Mouse (Mus musculus): ENCODE data around the gene Snapc4. TPM values are rescaled to one million over a fixed set of nuclear protein-coding genes. Genes with fewer than 3 reads are reported as not detected.
A peak's percentile ranks its signal among the peaks of the same experiment; 100 is the strongest.
"Not testable (repeated sequence)": the region's sequence is repeated elsewhere in the genome, so short reads cannot be mapped to it uniquely, and the experiment has no call there.

Snapc4 gene
- polyA plus RNA-seq, 1 experiment from 2014 or later = 29.3 TPM

- 86% methylated on average over 3 of the region's 3 CpGs for WGBS
- no peak for ATAC-seq (ENCODE audit: low FRiP score)
- Histone ChIP-seq H3K4me2 (replicated peaks) (no peak overlapping the region; the same call in 1 of the 2 replicates), H3K36me3 (replicated peaks; ENCODE audit: control insufficient read depth, insufficient read depth) (peaks cover 77% of the 10 kb centered on the region), H3K9ac (no peak overlapping the region), H3K4me3 (replicated peaks; ENCODE audit: low read length) (no peak overlapping the region), H3K9me3 (ENCODE audit: control insufficient read depth, low read length) (no peaks in the 10 kb centered on the region), H3K27me3 (ENCODE audit: control insufficient read depth, insufficient read depth, low read length) (no peaks in the 10 kb centered on the region), H3K27ac (no peak overlapping the region), H3K4me1 (replicated peaks; ENCODE audit: control insufficient read depth, insufficient read depth, low read length) (peaks cover 23% of the 10 kb centered on the region)
- DNase-seq (ENCODE audit: low spot score) = no peak
Observed at GRCm38 (mm10) chr2:26390954-26391353, 10.5 kb upstream of the Snapc4 start.

- ATAC-seq (ENCODE audit: low FRiP score) (peak; percentile 92), DNase-seq (ENCODE audit: low spot score) (peak; percentile 90)
- Histone ChIP-seq H3K27me3 (ENCODE audit: control insufficient read depth, insufficient read depth, low read length) (no peaks in the 10 kb centered on the region), H3K4me1 (replicated peaks; ENCODE audit: control insufficient read depth, insufficient read depth, low read length) (peaks cover 23% of the 10 kb centered on the region), H3K9ac (peak within 1 kb of the TSS; percentile 96), H3K36me3 (replicated peaks; ENCODE audit: control insufficient read depth, insufficient read depth) (peaks cover 77% of the 10 kb centered on the region), H3K27ac (peak within 1 kb of the TSS; percentile 75), H3K4me2 (replicated peaks) (peak within 1 kb of the TSS; percentile 96), H3K4me3 (replicated peaks; ENCODE audit: low read length) (peak within 1 kb of the TSS; percentile 98), H3K9me3 (ENCODE audit: control insufficient read depth, low read length) (no peaks in the 10 kb centered on the region)
- under 1% methylated on average over 60 of the region's 60 CpGs for WGBS
Observed at GRCm38 (mm10) chr2:26389154-26389690, 8.8 kb upstream of the Snapc4 start, which contains the start of the genes Entr1 and Pmpca. Gene Entr1, minus strand, starts transcription at chr2:26389316. Gene Pmpca, plus strand, starts transcription at chr2:26389339.

- peak overlapping the region; percentile 96 for H3K9ac ChIP-seq
- H3K36me3 ChIP-seq (replicated peaks; ENCODE audit: control insufficient read depth, insufficient read depth) = peaks cover 77% of the 10 kb centered on the region
- peak overlapping the region; percentile 98 for H3K4me3 ChIP-seq (replicated peaks; ENCODE audit: low read length)
- H3K27me3 ChIP-seq (ENCODE audit: control insufficient read depth, insufficient read depth, low read length) = no peaks in the 10 kb centered on the region
- ATAC-seq (ENCODE audit: low FRiP score) = peak; percentile 54
- H3K9me3 ChIP-seq (ENCODE audit: control insufficient read depth, low read length) = no peaks in the 10 kb centered on the region
- no peak for DNase-seq (ENCODE audit: low spot score)
- H3K4me2 ChIP-seq (replicated peaks) = peak overlapping the region; percentile 96
- H3K4me1 ChIP-seq (replicated peaks; ENCODE audit: control insufficient read depth, insufficient read depth, low read length) = peaks cover 23% of the 10 kb centered on the region
- peak overlapping the region; percentile 75 for H3K27ac ChIP-seq
- WGBS = 0% methylated on average over 32 of the region's 45 CpGs
Observed at GRCm38 (mm10) chr2:26388682-26389153, 8.3 kb upstream of the Snapc4 start.

- H3K9ac ChIP-seq = no peak overlapping the region
- no peak overlapping the region for H3K27ac ChIP-seq
- no peaks in the 10 kb centered on the region for H3K9me3 ChIP-seq (ENCODE audit: control insufficient read depth, low read length)
- H3K27me3 ChIP-seq (ENCODE audit: control insufficient read depth, insufficient read depth, low read length) = no peaks in the 10 kb centered on the region
- H3K4me1 ChIP-seq (replicated peaks; ENCODE audit: control insufficient read depth, insufficient read depth, low read length) = peaks cover 23% of the 10 kb centered on the region
- no peak for ATAC-seq (ENCODE audit: low FRiP score)
- no peak for DNase-seq (ENCODE audit: low spot score)
- H3K4me2 ChIP-seq (replicated peaks) = peak overlapping the region; percentile 96; the same call in 1 of the 2 replicates
- WGBS = 93% methylated on average over 3 of the region's 3 CpGs
- H3K36me3 ChIP-seq (replicated peaks; ENCODE audit: control insufficient read depth, insufficient read depth) = peaks cover 77% of the 10 kb centered on the region
- 0 out of 2 replicates have a peak overlapping the region, but pooled peaks have one; percentile 98 for H3K4me3 ChIP-seq (replicated peaks; ENCODE audit: low read length)
Observed at GRCm38 (mm10) chr2:26387713-26388112, 7.3 kb upstream of the Snapc4 start.

GRCm38 (mm10) chr2:26380871-26381270 is 418 bp upstream of the Snapc4 start:
- not testable (repeated sequence) for H3K4me1 ChIP-seq (replicated peaks; ENCODE audit: control insufficient read depth, insufficient read depth, low read length); H3K27me3 ChIP-seq (ENCODE audit: control insufficient read depth, insufficient read depth, low read length); DNase-seq (ENCODE audit: low spot score); H3K9me3 ChIP-seq (ENCODE audit: control insufficient read depth, low read length); ATAC-seq (ENCODE audit: low FRiP score)
- H3K4me3 ChIP-seq (replicated peaks; ENCODE audit: low read length) = peak overlapping the region; percentile 84
- peak overlapping the region; percentile 81 for H3K9ac ChIP-seq
- peaks cover 63% of the 10 kb centered on the region for H3K36me3 ChIP-seq (replicated peaks; ENCODE audit: control insufficient read depth, insufficient read depth)
- H3K27ac ChIP-seq = peak overlapping the region; percentile 33; the same call in 1 of the 2 replicates
- WGBS = 35% methylated on average over 6 of the region's 6 CpGs
- peak overlapping the region; percentile 94 for H3K4me2 ChIP-seq (replicated peaks)

- 97% methylated on average over 8 of the region's 8 CpGs for WGBS
- no peaks in the 10 kb centered on the region for H3K4me1 ChIP-seq (replicated peaks; ENCODE audit: control insufficient read depth, insufficient read depth, low read length)
- no peak overlapping the region for H3K4me2 ChIP-seq (replicated peaks)
- no peaks in the 10 kb centered on the region for H3K9me3 ChIP-seq (ENCODE audit: control insufficient read depth, low read length)
- DNase-seq (ENCODE audit: low spot score) (no peak), ATAC-seq (ENCODE audit: low FRiP score) (no peak)
- H3K36me3 ChIP-seq (replicated peaks; ENCODE audit: control insufficient read depth, insufficient read depth) = peaks cover 100% of the 10 kb centered on the region
- no peak overlapping the region for H3K27ac ChIP-seq
- H3K4me3 ChIP-seq (replicated peaks; ENCODE audit: low read length) = no peak overlapping the region
- no peaks in the 10 kb centered on the region for H3K27me3 ChIP-seq (ENCODE audit: control insufficient read depth, insufficient read depth, low read length)
- no peak overlapping the region for H3K9ac ChIP-seq
Observed at GRCm38 (mm10) chr2:26372396-26372795, 8.1 kb downstream of the Snapc4 start.

- Histone ChIP-seq H3K4me2 (replicated peaks) (no peak overlapping the region), H3K36me3 (replicated peaks; ENCODE audit: control insufficient read depth, insufficient read depth) (peaks cover 100% of the 10 kb centered on the region), H3K4me1 (replicated peaks; ENCODE audit: control insufficient read depth, insufficient read depth, low read length) (no peaks in the 10 kb centered on the region), H3K9ac (no peak overlapping the region), H3K27me3 (ENCODE audit: control insufficient read depth, insufficient read depth, low read length) (no peaks in the 10 kb centered on the region), H3K4me3 (replicated peaks; ENCODE audit: low read length) (no peak overlapping the region), H3K9me3 (ENCODE audit: control insufficient read depth, low read length) (no peaks in the 10 kb centered on the region), H3K27ac (no peak overlapping the region)
- no peak for ATAC-seq (ENCODE audit: low FRiP score)
- WGBS = 89% methylated on average over 1 of the region's 1 CpGs
- DNase-seq (ENCODE audit: low spot score) = no peak
Observed at GRCm38 (mm10) chr2:26368572-26368971, 11.9 kb downstream of the Snapc4 start.

GRCm38 (mm10) chr2:26367911-26368310 is 12.5 kb downstream of the Snapc4 start:
- Histone ChIP-seq H3K4me2 (replicated peaks) (no peak overlapping the region), H3K27ac (no peak overlapping the region), H3K4me1 (replicated peaks; ENCODE audit: control insufficient read depth, insufficient read depth, low read length) (no peaks in the 10 kb centered on the region), H3K9ac (no peak overlapping the region), H3K27me3 (ENCODE audit: control insufficient read depth, insufficient read depth, low read length) (no peaks in the 10 kb centered on the region), H3K4me3 (replicated peaks; ENCODE audit: low read length) (no peak overlapping the region), H3K36me3 (replicated peaks; ENCODE audit: control insufficient read depth, insufficient read depth) (peaks cover 99% of the 10 kb centered on the region), H3K9me3 (ENCODE audit: control insufficient read depth, low read length) (no peaks in the 10 kb centered on the region)
- DNase-seq (ENCODE audit: low spot score) (no peak), ATAC-seq (ENCODE audit: low FRiP score) (no peak)
- 94% methylated on average over 6 of the region's 6 CpGs for WGBS

GRCm38 (mm10) chr2:26364738-26365465 is 15.6 kb downstream of the Snapc4 start:
- Histone ChIP-seq H3K4me2 (replicated peaks) (no peak overlapping the region), H3K4me3 (replicated peaks; ENCODE audit: low read length) (no peak overlapping the region), H3K9me3 (ENCODE audit: control insufficient read depth, low read length) (no peaks in the 10 kb centered on the region), H3K36me3 (replicated peaks; ENCODE audit: control insufficient read depth, insufficient read depth) (peaks cover 80% of the 10 kb centered on the region), H3K27ac (no peak overlapping the region), H3K9ac (no peak overlapping the region), H3K27me3 (ENCODE audit: control insufficient read depth, insufficient read depth, low read length) (no peaks in the 10 kb centered on the region), H3K4me1 (replicated peaks; ENCODE audit: control insufficient read depth, insufficient read depth, low read length) (no peaks in the 10 kb centered on the region)
- WGBS = 87% methylated on average over 10 of the region's 10 CpGs
- DNase-seq (ENCODE audit: low spot score) = no peak
- no peak for ATAC-seq (ENCODE audit: low FRiP score)

Measured in hindbrain, embryonic 14.5 days (tissue).